Mouse (Mus musculus): ENCODE measurements around the gene Hoxa3.

Hoxa3 gene

DNA sequence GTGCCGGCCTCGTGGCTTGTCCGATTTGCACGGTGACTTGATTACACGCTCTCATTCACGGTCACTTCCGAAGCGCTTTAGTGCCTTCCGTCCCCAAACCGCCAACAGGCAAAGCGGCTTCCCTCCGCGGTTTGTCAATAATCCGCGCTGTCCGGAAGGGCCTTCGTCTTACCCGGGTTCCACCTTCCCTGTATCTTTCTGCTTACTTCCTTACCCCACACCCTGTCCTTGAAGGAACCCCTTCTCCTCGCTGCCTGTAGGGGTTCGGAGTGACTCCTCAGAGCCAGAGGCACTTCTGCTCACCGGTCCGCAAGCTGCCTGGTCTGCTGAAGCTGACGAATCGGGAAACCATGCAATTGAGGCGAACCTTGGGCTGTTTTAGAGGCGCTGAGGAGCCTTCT lies 33.3 kb upstream of the Hoxa3 start:
- no peak for DNase-seq

DNA sequence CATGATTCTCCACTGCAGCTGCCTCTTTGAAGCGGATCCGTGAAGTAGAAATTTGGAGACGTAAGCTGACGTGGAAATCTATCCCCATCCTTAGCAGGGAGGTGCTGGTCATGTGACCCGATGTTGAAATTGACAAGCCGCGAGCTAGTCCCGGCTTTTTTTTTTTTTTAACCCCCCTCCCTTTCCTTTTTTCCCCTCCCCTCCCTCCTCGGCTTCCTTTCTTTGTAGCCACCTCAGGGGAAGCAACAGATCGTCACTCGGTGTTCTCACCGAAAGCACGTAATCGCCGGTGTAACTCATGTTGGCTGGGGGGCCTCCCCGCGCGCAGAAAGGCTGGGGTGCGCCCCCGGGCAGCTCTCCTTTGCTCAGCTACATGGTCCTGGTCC lies 32.6 kb upstream of the Hoxa3 start, which contains the start of gene Hoxa11:
TSS of gene Hoxa11 (minus strand) at position 54 of the 386 bp plus-strand sequence.
- no peak for DNase-seq

GRCm38 (mm10) chr6:52245040-52245756 lies 32.1 kb upstream of the Hoxa3 start:
- DNase-seq = no peak

- no peak for DNase-seq
These were observed 31.4 kb upstream of the Hoxa3 start for GRCm38 (mm10) chr6:52244471-52245039.

DNA sequence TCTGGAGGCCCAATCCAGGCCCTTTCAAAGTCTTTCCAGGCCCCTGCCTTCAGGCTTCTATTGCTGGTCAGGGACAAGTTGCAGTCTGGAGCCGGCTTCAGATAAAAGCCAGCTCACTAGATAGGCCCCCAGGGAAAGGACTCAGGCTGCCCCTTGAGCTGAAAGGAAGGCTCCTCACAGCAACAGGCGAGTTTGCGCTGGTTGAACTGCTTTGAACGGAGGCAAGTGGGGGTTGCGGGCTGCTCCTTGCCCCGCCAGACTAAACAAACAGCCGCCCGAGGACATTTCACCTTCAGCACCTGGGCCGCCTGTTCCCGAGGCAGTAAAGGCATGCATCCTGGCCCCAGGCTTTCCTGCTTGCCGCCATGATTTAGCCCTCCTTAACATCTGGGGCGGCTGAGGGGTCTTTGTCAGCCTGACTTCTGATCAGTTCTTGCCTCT lies 30.6 kb upstream of the Hoxa3 start:
- no peak for DNase-seq

DNA sequence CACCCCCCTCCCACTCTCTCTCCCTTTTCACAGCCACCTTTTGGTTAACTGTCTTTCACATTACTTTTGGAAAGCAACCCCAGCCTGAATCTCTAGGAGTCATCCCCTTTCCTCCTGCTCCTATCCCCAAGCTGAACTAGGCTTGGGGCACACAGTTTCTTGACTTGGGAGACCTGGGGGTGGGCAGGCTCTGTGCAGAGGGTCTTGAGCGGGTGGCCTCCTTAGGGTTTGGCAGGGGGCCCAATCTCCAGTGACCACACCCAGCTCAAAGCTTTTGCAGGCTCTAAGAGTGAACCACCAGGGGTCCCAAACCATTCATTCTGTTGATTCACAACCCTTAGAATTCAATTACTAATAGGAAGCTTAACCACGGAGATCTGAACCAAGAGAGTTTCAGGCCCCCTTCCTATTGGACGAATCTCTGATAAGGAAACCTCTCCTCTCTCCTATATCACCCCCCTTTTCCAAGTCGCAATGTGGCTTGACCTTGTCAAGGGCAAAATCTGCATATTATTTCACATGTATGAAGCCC lies 29.7 kb upstream of the Hoxa3 start:
- no peak for DNase-seq

DNA sequence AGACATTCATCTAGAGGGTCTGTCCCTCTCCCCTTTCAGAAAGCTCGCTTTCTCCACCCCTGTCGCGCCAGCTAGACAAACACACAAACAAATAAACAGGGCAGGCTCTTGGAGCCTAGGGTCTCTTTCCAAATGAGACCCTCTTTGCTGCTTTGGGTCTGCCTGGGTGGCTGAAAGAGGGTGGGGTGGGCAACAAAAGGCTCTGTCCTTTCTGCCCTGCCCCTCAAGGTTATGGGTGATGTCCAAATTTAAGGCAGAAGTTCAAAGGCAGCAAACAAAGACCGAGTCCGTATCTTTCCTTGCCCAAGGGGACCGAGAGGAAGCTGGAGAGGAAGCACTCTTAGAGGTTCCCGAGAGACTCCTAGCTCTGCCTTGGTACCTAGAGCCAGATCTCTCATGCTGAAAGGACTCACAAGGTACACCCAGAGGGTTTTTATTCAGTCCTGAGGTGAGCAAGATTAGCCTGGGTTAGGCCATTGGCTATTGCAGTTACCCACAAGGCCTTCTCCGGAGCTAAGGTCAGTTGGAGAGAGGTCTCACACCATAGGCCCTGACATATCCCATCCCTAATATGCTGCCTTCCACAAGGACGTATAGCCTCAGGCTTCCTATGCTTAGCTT lies 28.0 kb upstream of the Hoxa3 start:
- DNase-seq = no peak

- peak; percentile 95 for DNase-seq
These were observed 27.4 kb upstream of the Hoxa3 start, which contains the start of gene Hoxa10 for GRCm38 (mm10) chr6:52240389-52241000. Gene Hoxa10 (minus strand): TSS chr6:52240854.

DNA sequence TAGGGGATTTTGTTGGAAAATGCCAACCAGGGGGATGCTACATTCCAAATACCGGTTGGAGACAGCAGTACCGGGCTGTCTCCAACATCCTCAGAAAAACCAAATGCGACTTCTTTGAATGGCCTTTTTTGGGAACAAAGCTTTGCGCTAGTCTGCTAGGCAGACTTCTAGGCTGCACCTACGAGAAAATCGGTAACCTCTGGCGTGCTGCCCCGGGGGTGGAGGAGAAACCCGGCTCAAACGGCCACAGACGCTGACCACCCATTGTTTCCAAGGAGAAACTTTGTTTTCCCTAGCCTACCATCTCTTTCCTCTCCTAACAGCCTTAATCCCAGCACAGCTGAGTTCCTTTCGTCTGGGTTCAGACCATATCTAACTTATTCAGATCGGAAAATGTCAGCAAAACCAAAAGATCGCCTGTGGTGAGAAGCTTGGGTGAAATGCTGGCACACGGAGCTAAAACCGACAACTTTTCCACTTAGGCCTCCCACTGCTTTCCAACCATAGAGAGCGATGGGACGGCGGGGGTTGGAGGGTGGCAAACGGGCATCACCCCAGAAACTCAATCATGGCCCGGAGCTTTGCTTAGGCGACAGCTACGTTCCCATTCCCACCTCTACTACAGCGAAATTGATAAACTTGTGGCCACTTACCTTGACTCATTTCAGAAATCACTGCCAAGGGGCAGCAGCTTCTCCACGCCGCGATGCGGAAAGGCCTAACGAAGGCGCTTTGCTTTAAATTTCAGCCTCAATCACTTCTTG lies 26.7 kb upstream of the Hoxa3 start:
- DNase-seq = no peak

DNA sequence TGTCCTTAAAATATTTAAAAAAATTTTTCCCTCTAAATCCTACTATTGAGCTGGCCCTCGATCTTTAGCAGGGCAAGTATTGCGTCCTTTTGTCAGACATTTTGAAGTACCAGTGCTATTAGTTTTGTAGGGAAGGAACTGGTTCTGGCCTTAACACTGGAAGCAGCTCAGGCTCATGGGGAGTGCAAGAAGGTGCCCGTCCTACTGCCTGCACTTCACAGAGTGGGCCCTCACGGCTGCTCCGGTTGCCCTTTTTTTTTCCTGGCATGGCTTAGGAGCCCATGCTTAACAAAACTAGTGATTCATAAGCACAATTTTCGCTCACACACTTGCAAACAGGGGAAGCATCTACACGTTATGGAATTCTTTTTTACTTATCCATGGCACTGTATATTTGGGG lies 25.8 kb upstream of the Hoxa3 start:
- no peak for DNase-seq

DNA sequence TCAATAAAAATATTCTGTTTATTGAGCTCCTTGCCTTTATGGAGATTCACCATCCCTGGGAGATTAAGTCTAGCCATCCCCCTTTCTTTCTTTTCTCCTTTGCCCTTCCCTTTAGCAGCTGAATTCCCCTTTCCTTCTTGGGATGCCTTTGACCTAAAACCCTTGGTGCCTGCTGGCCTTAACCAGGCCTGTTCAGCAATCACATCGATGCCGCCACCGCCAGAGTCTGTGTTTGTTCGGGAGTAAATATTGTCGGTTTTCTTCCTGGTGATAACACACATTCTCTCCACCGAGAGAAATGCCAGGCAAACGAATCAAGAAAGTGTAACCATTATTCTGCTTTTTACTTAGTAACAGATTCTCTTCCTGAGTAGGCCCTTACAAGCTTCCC lies 25.0 kb upstream of the Hoxa3 start:
- no peak for DNase-seq

DNA sequence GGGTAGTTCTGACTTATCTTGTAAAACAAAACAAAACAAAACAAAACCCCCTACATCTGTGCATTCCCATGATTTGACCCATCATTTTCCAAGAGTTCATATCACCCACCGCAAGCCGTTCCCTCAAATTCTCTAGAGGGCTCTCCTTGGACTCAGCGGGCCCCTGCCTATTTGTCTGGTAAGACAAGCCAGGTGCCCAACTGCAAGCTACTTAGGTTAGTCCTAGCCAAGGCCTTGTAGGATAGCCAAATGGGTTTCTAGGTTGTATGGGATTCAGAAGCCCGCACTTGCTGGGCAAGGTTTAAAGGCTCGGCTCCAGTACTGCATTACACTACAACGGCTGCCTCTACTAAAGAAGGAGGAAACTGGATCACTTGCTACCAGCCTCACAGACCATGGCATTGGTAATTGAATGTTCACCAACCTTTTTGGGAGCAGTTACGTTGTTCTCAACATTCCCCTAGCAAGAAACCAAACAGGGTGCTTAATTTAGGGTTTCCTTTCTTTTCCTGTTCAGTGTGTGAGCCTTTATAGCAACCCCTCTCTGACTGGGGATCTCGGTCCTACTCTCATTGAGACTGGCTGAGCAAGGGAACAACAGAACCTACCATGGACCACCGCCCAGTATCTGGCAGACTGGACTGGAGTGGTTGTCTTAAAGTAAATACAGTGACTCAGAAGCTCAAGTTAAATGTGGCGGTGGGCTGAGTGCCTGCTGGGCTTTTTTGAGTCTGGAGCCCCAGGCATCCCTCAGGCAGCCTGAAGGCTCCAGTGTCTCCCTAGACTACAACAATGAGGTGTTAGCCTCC lies 24.4 kb upstream of the Hoxa3 start:
- DNase-seq = no peak

DNA sequence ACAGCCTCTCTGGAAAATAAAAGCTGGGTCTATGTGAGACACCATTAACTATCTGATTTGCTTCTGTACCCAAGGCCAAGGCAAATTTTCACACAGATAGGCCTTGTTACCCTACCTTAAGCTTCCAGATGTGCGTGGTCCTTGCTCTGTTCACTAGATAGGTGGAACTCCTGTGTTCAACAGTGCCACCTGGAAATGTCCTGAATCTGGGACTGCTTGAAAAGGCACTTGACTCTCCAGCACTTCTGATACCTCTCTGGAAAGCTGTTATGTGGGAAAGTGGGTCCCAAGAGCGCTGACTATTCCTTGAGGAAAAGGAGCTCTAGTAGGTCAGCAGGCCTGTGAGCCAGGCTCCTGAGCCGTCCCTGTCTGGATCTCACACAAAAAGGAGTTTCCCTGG lies 23.7 kb upstream of the Hoxa3 start:
- DNase-seq = no peak

GRCm38 (mm10) chr6:52235866-52236265 lies 22.7 kb upstream of the Hoxa3 start:
- no peak for DNase-seq

GRCm38 (mm10) chr6:52235267-52235666 lies 22.1 kb upstream of the Hoxa3 start:
- no peak for DNase-seq

DNA sequence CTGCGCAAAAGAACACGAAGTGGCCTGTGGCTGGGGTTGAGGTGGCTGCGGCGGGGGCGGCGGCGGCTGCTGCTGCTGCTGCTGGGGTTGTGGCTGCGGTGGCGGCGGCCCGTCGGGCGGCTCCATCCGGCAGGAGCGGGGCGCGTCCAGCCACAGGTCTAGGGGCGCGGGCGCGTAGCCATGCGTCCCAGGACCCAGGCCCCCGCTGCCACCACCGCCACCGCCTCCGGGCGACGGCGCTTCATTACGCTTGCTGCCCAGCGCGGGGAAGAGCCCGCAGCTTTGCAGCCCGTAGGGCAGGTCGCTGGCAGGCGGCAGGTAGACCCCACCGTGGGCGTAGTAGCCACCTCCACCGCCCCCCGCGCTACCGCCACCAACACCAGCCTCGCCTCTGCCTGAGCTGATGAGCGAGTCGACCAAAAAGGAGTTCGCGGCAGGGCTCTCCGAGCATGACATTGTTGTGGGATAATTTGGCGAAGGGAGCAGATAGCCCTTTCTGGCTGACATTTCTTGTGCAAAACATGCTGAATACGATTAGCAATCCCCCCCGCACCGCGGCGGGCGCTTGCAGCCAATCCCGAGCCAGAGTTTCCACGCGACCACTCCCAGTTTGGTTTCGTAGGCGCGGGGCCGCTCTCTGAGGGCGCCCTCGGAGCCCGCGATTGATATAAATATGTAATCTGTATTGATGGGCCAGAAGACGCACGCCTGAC lies 21.4 kb upstream of the Hoxa3 start:
- no peak for DNase-seq

DNA sequence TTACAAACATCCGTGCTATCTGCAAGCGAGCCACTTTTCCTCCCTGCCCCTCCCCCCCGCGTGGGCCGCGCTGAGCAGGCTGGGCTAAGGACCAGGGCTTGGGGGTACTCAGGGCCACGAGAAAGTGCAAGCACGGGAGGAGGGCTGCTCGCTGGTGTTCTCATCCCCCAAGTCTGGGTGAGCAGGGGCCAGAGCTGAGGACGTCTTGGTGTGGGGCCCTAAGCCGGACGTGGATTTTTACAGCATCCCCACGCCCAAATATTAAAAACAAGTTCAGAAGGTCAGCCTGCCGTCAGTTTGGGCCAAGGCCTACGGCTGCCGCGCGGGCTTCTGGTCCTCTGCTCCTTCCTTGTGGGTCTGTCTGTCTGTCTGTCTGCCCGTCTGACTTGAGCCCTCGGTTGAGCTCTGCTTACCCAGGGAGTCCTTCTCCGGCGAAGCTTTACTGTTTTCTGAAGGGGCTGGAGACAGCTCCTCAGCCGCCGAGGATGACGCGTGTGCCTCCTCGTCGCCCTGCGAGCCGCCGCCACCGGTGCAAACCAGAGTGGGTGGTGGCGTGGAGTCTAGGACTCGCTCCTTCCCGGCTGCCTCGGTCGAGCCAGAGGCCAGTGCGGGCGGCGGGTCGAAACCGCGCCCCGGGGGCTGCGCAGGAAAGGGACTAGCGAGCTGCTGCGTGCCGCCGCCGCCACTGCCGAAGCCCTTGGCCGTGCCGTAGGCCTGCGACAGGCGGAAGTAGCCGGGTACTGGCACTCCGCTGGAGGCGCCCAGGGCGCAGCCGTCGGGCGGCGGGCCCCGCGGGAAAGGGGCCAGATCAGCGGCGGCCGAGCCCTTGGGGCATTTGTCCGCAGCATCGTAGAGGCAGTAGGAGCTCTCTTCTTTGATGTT lies 20.7 kb upstream of the Hoxa3 start:
- DNase-seq = no peak

- DNase-seq = no peak
These were observed 19.9 kb upstream of the Hoxa3 start for GRCm38 (mm10) chr6:52232984-52233545.

- no peak for DNase-seq
These were observed 19.4 kb upstream of the Hoxa3 start for GRCm38 (mm10) chr6:52232568-52232965.
